Mouse (Mus musculus) CH12.LX (cell line): ENCODE data around the gene Rundc3b.

Source experiments
- CTCF ChIP-seq, 2 experiments: IDR thresholded peaks in 1 of 2; conservative IDR thresholded peaks in 1 of 2; 2 replicates each; pipeline ENCODE4 v1.5.1; 2011 to 2012; ENCODE audit warnings: low read depth in 2 of 2, low read length in 2 of 2, improper control_type of control experiment in 1 of 2, inconsistent platforms in 1 of 2, mild to moderate bottlenecking in 1 of 2, moderate library complexity in 1 of 2
- UBTF ChIP-seq: IDR thresholded peaks from 2 replicates; pipeline ENCODE4 v1.6.1; 2012; ENCODE audit warnings: low read depth, mild to moderate bottlenecking, inconsistent platforms, low read length, improper control_type of control experiment, moderate library complexity

DNA sequence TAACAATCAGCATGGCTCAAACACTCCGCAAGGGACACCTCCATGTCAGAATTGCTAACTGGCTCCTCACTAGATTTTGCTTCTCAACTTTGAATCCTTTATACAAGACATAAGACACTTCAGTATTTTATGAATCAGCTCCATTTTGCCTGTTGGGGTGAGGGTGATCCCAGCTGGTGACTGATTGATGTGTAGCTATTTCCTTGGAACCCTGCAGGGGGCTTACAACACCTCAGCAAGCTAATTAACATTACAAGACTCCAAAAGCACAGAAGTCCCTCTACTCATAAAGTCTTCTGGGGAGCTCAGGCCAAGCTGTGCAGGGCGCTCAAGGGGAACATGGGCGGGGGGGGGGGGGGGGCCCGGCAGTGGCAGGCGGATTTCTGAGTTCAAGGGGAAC lies 78.2 kb downstream of the Rundc3b start:
- TF ChIP-seq CTCF (conservative IDR thresholded peaks at IDR 0.05 in 1 of 2, IDR thresholded peaks at IDR 0.05 in 1 of 2; ENCODE audit: low read depth in 2 of 2, low read length in 2 of 2) (peak in 1 of 2 experiments; percentile 15; a peak in 1 of 4 replicates), UBTF (no peak)
